Comparison of ENCODE assay signal across 16 mouse cellular contexts in genomic region chr1:118380105-118380786, GRCm38 (mm10). TPM values are rescaled to one million over a fixed set of nuclear protein-coding genes. Genes with fewer than 3 reads are reported as not detected.
A peak's percentile ranks its signal among the peaks of the same experiment; 100 is the strongest.
DNase-seq lines count a peak whose midpoint lies in the region; ATAC-seq lines count a peak whose summit lies in the region.
"Had no signal": no experiment of that assay in that cellular context is flagged by ENCODE, and none has a peak within 500 bp of the region (broad histone marks: within the 10 kb centered on the region; RNA-seq: fewer than 3 reads in every experiment).

No protein-coding gene starts in this region.

- peak; percentile 65 to 90; a peak in 3 of 4 replicates for ATAC-seq in hematopoietic stem cell, adult 5-6 weeks (replicated peaks in 1 of 2; ENCODE audit: insufficient read depth in 1 of 2, low FRiP score in 2 of 2, low TSS enrichment in 1 of 2, low read depth in 1 of 2, poor library complexity in 2 of 2, severe bottlenecking in 2 of 2)
- ATAC-seq in neutrophil, adult 5-6 weeks (ENCODE audit: extremely low read depth, insufficient number of reproducible peaks, low FRiP score, poor library complexity, severe bottlenecking): peak; percentile 89
- ATAC-seq: activated CD4-positive, CD25-positive, alpha-beta regulatory T cell, adult 4 months; forebrain, embryonic 15.5 days; hindbrain, postnatal 0 days; Patski had no signal

- intact Hi-C loops in heart, postnatal 10 days (cut with DNase I): no loop called here

- peak; percentile 13 for DNase-seq in adrenal gland, postnatal 14 days
- DNase-seq in adrenal gland, adult (ENCODE audit: inconsistent age in 2 of 2, low spot score in 1 of 2): no peak
- peak; percentile 32 to 62 for DNase-seq in spleen, postnatal 4 days (ENCODE audit: low spot score in 2 of 2)
- DNase-seq in spleen, postnatal 14 days (ENCODE audit: low spot score in 2 of 2): no peak
- DNase-seq in natural killer cell, adult 2 months (ENCODE audit: low spot score in 2 of 2): no peak
- DNase-seq in heart, postnatal 10 days: no peak
- DNase-seq: cerebellum, adult 2 months; cerebellum, postnatal 10 days; gastrocnemius, postnatal 36 days; heart, adult 18-20 months had no signal

RNA-seq across cellular contexts. Expression of gene Clasp1, which starts 8.6 kb away (rescaled TPM):
- total RNA-seq in adrenal gland, postnatal 14 days (2021): 46.3 and 50.9 TPM in 2 replicates
- 56.7 and 66.0 TPM in 2 replicates for total RNA-seq in hematopoietic stem cell, adult 5-6 weeks (2017)
- 80.9 and 83.0 TPM in 2 replicates for total RNA-seq in neutrophil, adult 5-6 weeks (2017)
- 100 to 1,000 TPM; 341 to 384 TPM for total RNA-seq in heart, postnatal 10 days (2021)

RNA-seq across cellular contexts. Expression of gene Nifk, which starts 58.6 kb away (rescaled TPM):
- total RNA-seq in adrenal gland, postnatal 14 days (2021): 43.1 and 46.0 TPM in 2 replicates
- 124 and 153 TPM in 2 replicates for total RNA-seq in hematopoietic stem cell, adult 5-6 weeks (2017)
- total RNA-seq in neutrophil, adult 5-6 weeks (2017): 26.3 and 30.1 TPM in 2 replicates
- 10 to 100 TPM; 20.4 to 23.7 TPM for total RNA-seq in heart, postnatal 10 days (2021)

Comparison
In these comparisons a context has a peak if more than half of its experiments do, and no peak if none do; other contexts are left out.
1. DNase-seq: peak in adrenal gland, postnatal 14 days (single experiment) and spleen, postnatal 4 days (2 of 2); none in adrenal gland, adult (0 of 2), spleen, postnatal 14 days (0 of 2), natural killer cell, adult 2 months (0 of 2) and heart, postnatal 10 days (0 of 2).